Mouse (Mus musculus) stomach, embryonic 15.5 days (tissue): ENCODE measurements around the gene Gm11563. TPM values are rescaled to one million over a fixed set of nuclear protein-coding genes. Genes with fewer than 3 reads are reported as not detected.
"Not testable (repeated sequence)": the region's sequence is repeated elsewhere in the genome, so short reads cannot be mapped to it uniquely, and the experiment has no call there.

Experiments used
- ATAC-seq: fragments of 200-750 bp; cut with Nextera tagmentation; 2 replicates; pipeline ENCODE4 v1.8.0; 2017; ENCODE audit warnings: low read depth, moderate number of reproducible peaks, moderate TSS enrichment; ENCODE audit not compliant: insufficient read depth, low FRiP score
- H3K27ac ChIP-seq: fragments of 300-500 bp; sonication (generic); 2 replicates; pipeline ENCODE4 v1.5.1; 2015; ENCODE audit warnings: mild to moderate bottlenecking, inconsistent platforms
- H3K27me3 ChIP-seq: fragments of 300-500 bp; sonication (generic); replicated peaks from 2 replicates; pipeline ENCODE4 v1.6.1; 2015; ENCODE audit warnings: inconsistent platforms
- H3K36me3 ChIP-seq: fragments of 300-500 bp; sonication (generic); 2 replicates; pipeline ENCODE4 v1.6.1; 2015; ENCODE audit warnings: inconsistent platforms
- H3K4me1 ChIP-seq: fragments of 300-500 bp; sonication (generic); 2 replicates; pipeline ENCODE4 v1.6.1; 2015; ENCODE audit warnings: inconsistent platforms
- H3K4me2 ChIP-seq: fragments of 300-500 bp; sonication (generic); 2 replicates; pipeline ENCODE4 v1.6.1; 2015; ENCODE audit warnings: mild to moderate bottlenecking, inconsistent platforms
- H3K4me3 ChIP-seq: fragments of 300-500 bp; sonication (generic); replicated peaks from 2 replicates; pipeline ENCODE4 v1.5.1; 2015; ENCODE audit warnings: inconsistent platforms
- H3K9ac ChIP-seq: fragments of 300-500 bp; sonication (generic); 2 replicates; pipeline ENCODE4 v1.6.1; 2015; ENCODE audit warnings: inconsistent platforms
- H3K9me3 ChIP-seq: fragments of 300-500 bp; sonication (generic); 2 replicates; pipeline ENCODE4 v1.6.1; 2016; ENCODE audit warnings: inconsistent platforms
- WGBS: fragments of 180-500 bp; shearing (Covaris S2); methylation state at CpG from one replicate; pipeline ENCODE4 v1.1.7; 2015; 5-methylcytosine and 5-hydroxymethylcytosine counted together
- polyA plus RNA-seq: library from polyadenylated mRNA; unstranded; fragments of >200 nt; fragmentation: Nextera tagmentation; extraction: Ambion mirVana; gene quantifications from 2 replicates; pipeline ENCODE4 v1.2.1, GENCODE M21; 2015

Gm11563 gene
- polyA plus RNA-seq: not detected in 2 replicates

DNA sequence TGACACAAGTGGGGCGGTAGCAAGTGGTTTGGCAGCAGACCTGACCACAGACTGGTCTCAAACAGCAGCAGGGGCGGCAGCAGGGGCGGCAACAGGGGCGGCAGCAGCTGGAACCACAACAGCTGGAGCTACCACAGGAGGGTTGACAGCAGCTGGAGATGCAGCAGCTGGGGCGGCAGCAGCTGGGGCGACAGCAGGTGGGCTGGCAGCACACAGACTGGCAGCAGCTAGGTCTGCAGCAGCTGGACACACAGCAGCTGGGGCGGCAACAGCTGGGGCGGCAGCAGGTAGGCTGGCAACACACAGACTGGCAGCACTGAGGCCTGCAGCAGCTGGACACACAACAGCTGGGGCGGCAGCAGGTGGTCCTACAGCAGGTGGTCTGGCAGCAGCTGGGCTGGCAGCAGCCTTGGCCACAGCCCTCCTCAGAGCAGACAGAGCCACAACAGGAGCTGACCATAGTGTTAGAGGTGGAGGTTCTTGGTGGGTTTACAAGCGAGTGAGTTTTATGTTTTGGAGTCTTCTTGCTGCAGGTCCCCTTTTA, at the start of gene Gm11563:
Gene Gm11563, minus strand, starts transcription at position 494 of the 544 bp plus-strand sequence.
- not testable (repeated sequence) for H3K36me3 ChIP-seq, H3K4me2 ChIP-seq, H3K9ac ChIP-seq, H3K4me3 ChIP-seq, H3K27me3 ChIP-seq, H3K4me1 ChIP-seq, H3K9me3 ChIP-seq, ATAC-seq, H3K27ac ChIP-seq
- WGBS: 69% methylated on average over 10 of the region's 10 CpGs

DNA sequence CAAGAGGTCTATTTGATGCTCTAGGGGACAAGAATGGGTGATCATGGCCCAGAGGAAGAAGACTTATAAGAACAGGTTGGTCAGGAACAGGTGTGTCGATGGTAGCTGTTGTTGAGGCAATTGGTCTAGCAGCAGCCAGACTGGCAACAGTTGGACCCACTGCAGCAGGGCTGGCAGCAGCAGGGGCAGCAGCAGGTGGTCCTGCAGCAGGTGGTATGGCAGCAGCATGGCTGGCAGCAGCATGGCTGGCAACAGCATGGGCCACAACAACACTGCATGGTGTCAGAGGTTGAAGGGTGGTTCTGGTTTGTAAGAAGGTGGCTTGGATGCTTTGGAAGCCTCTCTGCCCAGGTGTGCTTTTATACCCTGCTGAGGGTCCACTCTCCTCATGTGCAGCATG, 31.7 kb upstream of the Gm11563 start, which contains the start of gene Gm14190:
Gene Gm14190, minus strand, starts transcription at position 278 of the 400 bp plus-strand sequence.
- Histone ChIP-seq H3K9me3 (no peaks in the 10 kb centered on the region), H3K36me3 (no peaks in the 10 kb centered on the region), H3K9ac (no peak within 1 kb of the TSS), H3K27ac (no peak within 1 kb of the TSS), H3K27me3 (no peaks in the 10 kb centered on the region), H3K4me2 (no peak within 1 kb of the TSS), H3K4me1 (no peaks in the 10 kb centered on the region), H3K4me3 (no peak within 1 kb of the TSS)
- no peak for ATAC-seq
- WGBS: 84% methylated on average over 1 of the region's 1 CpGs

GRCm38 (mm10) chr11:99685235-99685634, 26.5 kb upstream of the Gm11563 start:
- not testable (repeated sequence) for ATAC-seq, H3K9ac ChIP-seq, H3K4me2 ChIP-seq, H3K9me3 ChIP-seq, H3K36me3 ChIP-seq, H3K4me3 ChIP-seq, H3K4me1 ChIP-seq, H3K27me3 ChIP-seq, H3K27ac ChIP-seq
- 70% methylated on average over 1 of the region's 1 CpGs for WGBS

DNA sequence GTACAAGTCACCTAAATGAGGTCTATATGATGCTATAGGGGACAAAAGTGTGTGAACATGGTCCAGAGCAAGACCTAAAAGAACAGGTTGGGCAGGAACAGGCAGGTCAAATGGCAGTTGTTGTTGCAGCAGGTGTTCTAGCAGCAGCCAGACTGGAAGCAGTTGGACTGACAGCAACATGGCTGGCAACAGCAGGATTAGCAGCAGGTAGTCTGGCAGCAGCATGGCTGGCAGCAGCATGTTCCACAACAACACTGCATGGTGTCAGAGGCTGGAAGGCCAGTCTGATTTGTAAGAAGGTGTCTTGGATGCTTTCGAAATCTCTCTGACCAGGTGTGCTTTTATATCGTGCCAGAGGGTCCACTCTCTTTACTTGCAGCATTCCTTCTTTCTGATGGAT, 24.7 kb upstream of the Gm11563 start:
- 82% methylated on average over 2 of the region's 2 CpGs for WGBS
- H3K27me3 ChIP-seq: no peaks in the 10 kb centered on the region
- no peak overlapping the region for H3K4me3 ChIP-seq
- no peaks in the 10 kb centered on the region for H3K4me1 ChIP-seq
- no peak overlapping the region for H3K9ac ChIP-seq
- H3K9me3 ChIP-seq: no peaks in the 10 kb centered on the region
- H3K4me2 ChIP-seq: no peak overlapping the region
- no peak overlapping the region for H3K27ac ChIP-seq
- H3K36me3 ChIP-seq: no peaks in the 10 kb centered on the region
- ATAC-seq: no peak

DNA sequence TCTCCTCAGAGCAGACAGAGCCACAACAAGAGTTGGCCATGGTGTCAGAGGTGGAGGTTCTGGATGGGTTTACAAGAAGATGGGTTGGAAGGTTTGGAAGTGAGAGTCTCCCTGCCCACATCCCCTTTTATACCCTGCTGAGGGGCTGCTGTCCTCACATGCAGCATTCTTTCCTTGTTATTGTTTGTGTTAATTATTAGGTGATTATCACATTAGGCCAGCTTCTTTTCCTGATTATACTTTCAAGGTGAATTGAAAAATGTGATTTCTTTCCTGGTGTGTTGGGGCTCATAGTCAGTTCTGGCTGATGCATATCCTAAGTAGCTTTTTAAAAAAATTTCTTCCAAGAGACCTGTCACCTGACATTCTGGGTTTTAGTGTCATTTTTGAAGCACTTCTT, 7.1 kb upstream of the Gm11563 start, which contains the start of gene Krtap4-6:
Gene Krtap4-6, minus strand, starts transcription at position 101 of the 400 bp plus-strand sequence.
- Histone ChIP-seq H3K9ac (no peak within 1 kb of the TSS), H3K4me2 (no peak within 1 kb of the TSS), H3K4me3 (no peak within 1 kb of the TSS), H3K4me1 (no peaks in the 10 kb centered on the region), H3K36me3 (no peaks in the 10 kb centered on the region), H3K27ac (no peak within 1 kb of the TSS), H3K27me3 (no peaks in the 10 kb centered on the region), H3K9me3 (no peaks in the 10 kb centered on the region)
- no peak for ATAC-seq

DNA sequence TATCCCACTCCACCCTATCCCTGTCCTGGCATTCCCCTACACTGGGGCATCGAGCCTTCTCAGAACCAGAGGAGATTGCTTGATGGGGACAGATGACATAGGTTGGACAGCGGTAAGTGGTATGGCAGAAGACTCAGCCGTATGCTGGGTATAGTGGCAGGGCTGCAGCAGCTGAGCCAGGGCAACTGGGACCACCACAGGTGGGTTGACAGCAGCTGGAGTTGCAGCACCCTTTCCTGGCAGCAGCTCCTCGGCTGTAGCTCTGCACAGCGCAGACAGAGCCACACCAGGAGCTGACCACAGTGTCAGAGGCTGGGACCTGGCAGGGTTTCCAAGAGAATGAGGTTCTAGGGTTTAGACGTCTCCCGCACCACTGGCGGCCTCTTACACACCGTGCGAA, 4.0 kb upstream of the Gm11563 start:
- 79% methylated on average over 10 of the region's 10 CpGs for WGBS
- H3K27ac ChIP-seq: no peak overlapping the region
- no peaks in the 10 kb centered on the region for H3K4me1 ChIP-seq
- H3K36me3 ChIP-seq: no peaks in the 10 kb centered on the region
- H3K4me3 ChIP-seq: no peak overlapping the region
- H3K9ac ChIP-seq: no peak overlapping the region
- H3K4me2 ChIP-seq: no peak overlapping the region
- ATAC-seq: no peak
- no peaks in the 10 kb centered on the region for H3K27me3 ChIP-seq
- no peaks in the 10 kb centered on the region for H3K9me3 ChIP-seq

DNA sequence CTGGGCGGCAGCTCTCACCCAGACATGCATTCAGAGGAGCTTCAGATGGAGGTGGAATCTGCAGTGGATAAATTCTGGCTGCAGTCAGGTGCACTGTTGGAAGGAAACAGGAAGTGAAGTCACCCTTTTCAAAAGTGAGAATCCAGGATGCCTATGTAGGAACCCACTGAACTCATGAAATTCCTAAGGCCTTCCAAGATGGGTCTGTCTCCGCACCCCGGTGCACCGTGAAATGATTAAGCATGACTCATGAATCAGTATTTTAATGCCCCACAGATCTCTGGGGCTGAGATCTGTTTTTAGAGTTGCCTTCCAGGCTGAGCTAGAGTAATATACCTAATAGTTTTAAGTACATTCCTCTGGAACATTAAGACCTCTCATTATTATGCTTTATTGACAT, 496 bp upstream of the Gm11563 start:
- Histone ChIP-seq H3K4me3 (no peak overlapping the region), H3K27ac (no peak overlapping the region), H3K36me3 (no peaks in the 10 kb centered on the region), H3K27me3 (no peaks in the 10 kb centered on the region), H3K4me2 (no peak overlapping the region), H3K4me1 (no peaks in the 10 kb centered on the region), H3K9me3 (no peaks in the 10 kb centered on the region), H3K9ac (no peak overlapping the region)
- no peak for ATAC-seq
- WGBS: 79% methylated on average over 4 of the region's 4 CpGs

- Histone ChIP-seq H3K4me2 (no peak overlapping the region), H3K4me1 (no peaks in the 10 kb centered on the region), H3K9me3 (no peaks in the 10 kb centered on the region), H3K27ac (no peak overlapping the region), H3K36me3 (no peaks in the 10 kb centered on the region), H3K27me3 (no peaks in the 10 kb centered on the region), H3K4me3 (no peak overlapping the region), H3K9ac (no peak overlapping the region)
- WGBS: 42% methylated on average over 5 of the region's 5 CpGs
- ATAC-seq: no peak
Observed at GRCm38 (mm10) chr11:99657051-99657450, 1.7 kb downstream of the Gm11563 start.

- no peak within 1 kb of the TSS for H3K4me2 ChIP-seq
- no peaks in the 10 kb centered on the region for H3K9me3 ChIP-seq
- H3K4me3 ChIP-seq: no peak within 1 kb of the TSS
- no peak for ATAC-seq
- H3K27me3 ChIP-seq: no peaks in the 10 kb centered on the region
- H3K27ac ChIP-seq: no peak within 1 kb of the TSS
- no peak within 1 kb of the TSS for H3K9ac ChIP-seq
- H3K4me1 ChIP-seq: no peaks in the 10 kb centered on the region
- WGBS: 85% methylated on average over 2 of the region's 2 CpGs
- H3K36me3 ChIP-seq: no peaks in the 10 kb centered on the region
Observed at GRCm38 (mm10) chr11:99650136-99650535, 8.6 kb downstream of the Gm11563 start, which contains the start of gene Gm11555. Gene Gm11555 (minus strand): TSS chr11:99650236.

DNA sequence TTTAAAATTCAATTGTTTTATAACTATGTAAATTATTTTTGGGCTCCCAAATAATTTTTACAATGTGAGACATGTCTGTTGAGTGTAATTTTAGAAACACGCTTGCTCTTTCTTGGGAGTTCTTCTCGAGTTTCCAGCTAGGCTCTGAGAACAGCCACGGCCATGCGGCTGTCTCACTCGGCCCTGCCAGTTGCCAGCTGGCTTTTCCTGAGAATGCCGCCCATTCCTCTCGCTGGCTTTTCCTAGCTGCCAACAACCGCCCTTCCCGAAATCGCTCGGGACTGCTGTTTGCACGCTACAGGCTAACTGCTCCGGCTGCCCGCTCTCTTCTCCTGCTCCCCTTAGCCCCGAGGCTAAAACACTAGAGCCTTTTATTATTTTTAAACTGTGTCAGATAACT, 12.3 kb downstream of the Gm11563 start:
- Histone ChIP-seq H3K36me3 (no peaks in the 10 kb centered on the region), H3K4me2 (no peak overlapping the region), H3K4me3 (no peak overlapping the region), H3K27ac (no peak overlapping the region), H3K9me3 (no peaks in the 10 kb centered on the region), H3K9ac (no peak overlapping the region), H3K4me1 (no peaks in the 10 kb centered on the region), H3K27me3 (no peaks in the 10 kb centered on the region)
- WGBS: 84% methylated on average over 15 of the region's 15 CpGs
- ATAC-seq: no peak

DNA sequence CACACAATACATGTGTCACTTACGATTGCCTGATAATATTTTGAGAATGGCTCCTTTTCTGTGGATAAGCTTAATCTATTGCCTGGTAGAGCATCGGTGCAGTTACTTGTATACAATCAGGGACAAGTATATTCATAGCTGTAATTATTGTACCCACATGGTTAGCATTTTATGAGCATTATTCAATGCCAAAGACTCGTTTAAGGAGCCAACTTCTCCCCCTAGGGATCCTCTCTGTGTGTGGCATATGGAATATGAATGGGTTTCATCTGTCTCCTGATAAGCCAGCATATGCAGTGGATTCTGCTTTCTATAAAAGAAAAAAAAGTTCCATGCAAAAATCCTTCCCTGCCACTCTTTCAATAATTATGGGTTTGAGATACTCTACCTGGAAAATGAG, 14.4 kb downstream of the Gm11563 start:
- WGBS: 74% methylated on average over 3 of the region's 3 CpGs
- Histone ChIP-seq H3K9ac (no peak overlapping the region), H3K4me3 (no peak overlapping the region), H3K27ac (no peak overlapping the region), H3K9me3 (no peaks in the 10 kb centered on the region), H3K4me2 (no peak overlapping the region), H3K4me1 (no peaks in the 10 kb centered on the region), H3K27me3 (no peaks in the 10 kb centered on the region), H3K36me3 (no peaks in the 10 kb centered on the region)
- no peak for ATAC-seq

DNA sequence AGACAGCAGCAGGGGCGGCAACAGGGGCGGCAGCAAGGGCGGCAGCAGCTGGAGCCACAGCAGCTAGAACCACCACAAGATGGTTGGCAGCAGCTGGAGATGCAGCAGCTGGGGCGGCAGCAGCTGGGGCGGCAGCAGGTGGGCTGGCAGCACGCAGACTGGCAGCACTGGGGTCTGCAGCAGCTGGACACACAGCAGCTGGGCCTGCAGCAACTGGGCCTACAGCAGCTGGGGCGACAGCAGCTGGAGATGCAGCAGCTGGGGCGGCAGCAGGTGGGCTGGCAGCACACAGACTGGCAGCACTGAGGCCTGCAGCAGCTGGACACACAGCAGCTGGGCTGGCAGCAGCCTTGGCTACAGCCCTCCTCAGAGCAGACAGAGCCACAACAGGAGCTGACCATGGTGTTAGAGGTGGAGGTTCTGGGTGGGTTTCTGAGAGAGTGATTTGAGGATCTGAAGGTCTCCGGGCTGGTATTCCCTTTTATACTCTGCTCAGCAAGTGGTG, 15.1 kb downstream of the Gm11563 start, which contains the start of gene Krtap4-7:
Gene Krtap4-7, minus strand, starts transcription at position 455 of the 505 bp plus-strand sequence.
- H3K27ac ChIP-seq, H3K4me1 ChIP-seq, H3K4me3 ChIP-seq, H3K27me3 ChIP-seq, H3K4me2 ChIP-seq, H3K36me3 ChIP-seq, H3K9me3 ChIP-seq, H3K9ac ChIP-seq, ATAC-seq: not testable (repeated sequence)
- WGBS: 81% methylated on average over 9 of the region's 9 CpGs

GRCm38 (mm10) chr11:99640926-99641325, 17.8 kb downstream of the Gm11563 start:
- WGBS: 32% methylated on average over 1 of the region's 1 CpGs
- Histone ChIP-seq H3K27ac (no peak overlapping the region), H3K4me2 (no peak overlapping the region), H3K4me3 (no peak overlapping the region), H3K9ac (no peak overlapping the region), H3K27me3 (no peaks in the 10 kb centered on the region), H3K9me3 (no peaks in the 10 kb centered on the region), H3K36me3 (no peaks in the 10 kb centered on the region), H3K4me1 (no peaks in the 10 kb centered on the region)
- ATAC-seq: no peak
